Mouse (Mus musculus) splenic B cell, adult 2 months (primary cell): ENCODE data around the gene Ciita.

Source experiments
- DNase-seq: peaks from one replicate; pipeline ENCODE4 v3.0.0-alpha.2; 2011; ENCODE audit warnings: low read depth, low spot score
- H3K27me3 ChIP-seq: 2 replicates; pipeline ENCODE4 v1.6.1; 2012; ENCODE audit warnings: mild to moderate bottlenecking, low read length, moderate library complexity, mixed read lengths; ENCODE audit not compliant: control insufficient read depth, poor library complexity, insufficient read depth, severe bottlenecking
- H3K36me3 ChIP-seq: 2 replicates; pipeline ENCODE4 v1.6.1; 2012; ENCODE audit warnings: mild to moderate bottlenecking, low read length, moderate library complexity, mixed read lengths; ENCODE audit not compliant: control insufficient read depth, poor library complexity, insufficient read depth, severe bottlenecking

The Ciita gene

DNA sequence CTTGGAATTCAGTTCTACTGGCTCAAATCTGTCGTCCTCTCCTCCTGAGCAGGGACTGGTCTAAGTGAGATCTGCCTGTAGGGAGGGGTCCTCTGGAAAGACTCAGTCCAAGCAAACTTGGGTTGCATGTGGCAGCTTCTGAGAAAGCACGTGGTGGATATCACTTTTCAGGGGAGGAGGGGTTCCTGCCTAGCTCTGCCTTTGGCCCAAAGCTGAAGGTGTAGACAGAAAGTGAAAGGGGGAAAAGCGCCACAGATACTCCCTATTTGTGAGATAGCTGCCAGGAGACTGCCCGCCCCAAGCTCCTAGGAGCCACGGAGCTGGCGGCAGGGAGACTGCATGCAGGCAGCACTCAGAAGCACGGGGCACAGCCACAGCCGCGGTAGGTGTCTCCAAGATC lies 9.6 kb downstream of the Ciita start:
- peak; percentile 49 for DNase-seq
- Histone ChIP-seq H3K36me3 (peaks cover 11% of the 10 kb centered on the region; the same call in 1 of the 2 replicates), H3K27me3 (no peaks in the 10 kb centered on the region)

DNA sequence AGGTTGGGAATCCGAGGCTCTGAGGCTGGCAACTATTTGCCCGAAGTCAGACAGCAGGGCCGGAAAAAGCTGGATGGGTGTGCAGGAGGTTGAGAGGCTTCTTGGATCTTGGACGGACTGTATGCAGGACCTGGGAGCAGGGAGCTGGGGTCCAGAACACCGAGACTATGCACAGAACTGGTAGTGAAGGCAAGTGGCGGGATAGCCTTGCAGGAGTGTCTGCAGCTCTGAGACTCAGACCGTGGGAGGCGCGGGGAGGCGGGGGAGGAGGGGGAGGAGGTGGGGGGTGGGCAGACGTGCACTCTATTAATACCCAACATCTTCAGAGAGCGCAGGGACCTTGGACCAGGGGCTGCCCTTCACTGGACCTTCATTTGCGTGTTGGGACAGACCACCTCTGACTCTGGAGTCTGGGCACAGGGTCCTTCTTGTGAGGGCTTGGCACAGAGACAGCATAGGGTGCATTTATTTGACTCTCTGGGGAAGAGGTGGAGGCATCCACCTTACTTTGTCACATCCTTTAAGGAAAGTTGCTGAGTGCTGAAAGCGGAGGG lies 10.1 kb downstream of the Ciita start:
- no peak for DNase-seq
- no peaks in the 10 kb centered on the region for H3K27me3 ChIP-seq
- peaks cover 16% of the 10 kb centered on the region; the same call in 1 of the 2 replicates for H3K36me3 ChIP-seq

DNA sequence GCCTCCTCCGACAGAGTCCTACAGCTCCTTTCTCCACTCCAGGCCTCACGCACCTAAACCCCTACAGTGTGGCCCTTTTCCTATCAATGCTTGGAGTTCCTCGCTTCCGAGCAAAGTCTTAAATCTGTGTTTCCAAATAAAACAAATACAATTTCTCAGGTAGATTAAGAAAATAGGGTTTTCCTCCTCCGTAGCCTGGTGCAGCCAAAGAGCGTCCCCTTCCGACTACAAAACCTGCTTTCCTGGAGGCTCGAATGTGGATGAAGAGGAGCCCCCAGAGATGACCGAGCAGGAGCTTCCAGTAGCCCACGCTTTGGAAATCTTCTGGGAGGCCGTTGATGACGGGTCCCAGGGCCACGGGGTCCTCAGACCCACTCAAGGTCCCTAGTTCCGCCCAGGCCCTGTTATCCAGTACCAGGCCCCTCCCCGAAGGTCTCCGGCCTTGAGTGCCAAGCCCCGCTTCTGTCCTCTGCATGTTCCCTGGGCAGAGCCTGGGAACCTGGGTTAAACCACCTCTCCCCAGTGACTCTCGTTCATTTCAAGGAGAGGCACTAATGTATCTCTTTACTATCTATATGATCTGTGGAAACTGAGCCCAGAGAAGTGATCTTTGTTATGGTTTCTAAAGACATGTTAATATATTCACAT lies 10.8 kb downstream of the Ciita start:
- H3K36me3 ChIP-seq = peaks cover 17% of the 10 kb centered on the region; the same call in 1 of the 2 replicates
- no peaks in the 10 kb centered on the region for H3K27me3 ChIP-seq
- no peak for DNase-seq

DNA sequence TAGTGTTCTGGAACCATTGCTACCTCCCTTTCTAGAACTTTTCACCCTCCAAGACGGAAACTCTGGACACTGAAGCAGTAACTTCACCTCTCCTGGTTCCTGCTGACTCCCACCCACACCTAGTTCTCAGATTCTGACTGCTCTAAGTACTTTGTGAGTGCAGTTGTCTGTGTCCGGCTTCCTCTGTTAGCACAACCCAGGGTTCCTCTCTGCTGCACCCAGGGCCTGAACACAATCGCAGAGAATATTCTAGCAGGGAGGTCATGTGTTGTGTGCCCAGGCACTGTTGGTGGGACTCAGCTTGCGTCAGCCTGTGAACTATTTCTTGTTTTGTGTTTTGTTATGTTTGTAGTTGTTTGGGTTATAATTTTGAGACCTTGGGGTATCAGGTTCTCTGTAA lies 11.9 kb downstream of the Ciita start:
- H3K36me3 ChIP-seq = peaks cover 17% of the 10 kb centered on the region; the same call in 1 of the 2 replicates
- H3K27me3 ChIP-seq = no peaks in the 10 kb centered on the region
- DNase-seq = peak; percentile 78

DNA sequence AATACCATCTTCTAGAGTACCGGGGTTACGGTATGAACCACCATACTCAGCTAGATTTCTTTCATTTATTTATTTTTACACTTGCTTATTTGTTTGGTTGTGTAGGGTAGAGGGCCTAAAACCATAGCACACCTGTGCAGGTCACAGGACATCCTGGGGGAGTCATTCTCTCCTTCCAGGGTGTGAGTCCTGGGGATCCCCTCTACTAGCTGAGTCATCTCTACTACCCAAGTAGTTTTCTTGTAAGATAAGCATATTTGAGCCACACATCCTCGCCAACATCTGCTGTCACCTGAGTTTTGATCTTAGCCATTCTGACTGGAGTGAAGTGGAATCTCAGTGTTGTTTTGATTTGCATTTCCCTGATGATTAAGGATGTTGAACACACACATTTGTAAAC lies 12.7 kb downstream of the Ciita start:
- Histone ChIP-seq H3K27me3 (no peaks in the 10 kb centered on the region), H3K36me3 (peaks cover 19% of the 10 kb centered on the region; the same call in 1 of the 2 replicates)
- peak; percentile 32 for DNase-seq

DNA sequence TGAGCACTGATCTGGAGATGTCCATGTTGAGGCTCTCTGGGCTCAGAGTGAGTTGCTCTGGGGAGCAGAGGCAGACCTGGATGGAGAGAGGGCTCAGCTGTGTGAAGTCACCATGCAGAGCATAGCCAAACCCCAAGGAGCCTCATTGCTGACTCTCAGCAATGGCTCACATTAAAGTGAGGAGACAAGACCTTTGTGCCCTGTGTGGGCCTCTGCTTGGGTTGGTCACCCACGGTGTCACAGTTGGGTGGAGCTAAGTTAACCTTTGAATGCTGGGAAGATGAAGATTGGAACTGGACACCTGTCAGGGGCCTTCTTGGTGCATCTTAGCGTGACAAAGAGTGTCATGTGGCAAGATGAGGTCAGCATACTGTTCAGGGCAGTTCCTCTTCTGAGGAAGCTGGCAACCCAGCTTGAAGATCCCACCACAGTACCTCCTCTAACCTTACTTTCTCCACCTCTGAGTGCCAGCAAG lies 16.0 kb downstream of the Ciita start:
- peak; percentile 80 for DNase-seq
- peaks cover 22% of the 10 kb centered on the region; the same call in 1 of the 2 replicates for H3K36me3 ChIP-seq
- H3K27me3 ChIP-seq = no peaks in the 10 kb centered on the region

DNA sequence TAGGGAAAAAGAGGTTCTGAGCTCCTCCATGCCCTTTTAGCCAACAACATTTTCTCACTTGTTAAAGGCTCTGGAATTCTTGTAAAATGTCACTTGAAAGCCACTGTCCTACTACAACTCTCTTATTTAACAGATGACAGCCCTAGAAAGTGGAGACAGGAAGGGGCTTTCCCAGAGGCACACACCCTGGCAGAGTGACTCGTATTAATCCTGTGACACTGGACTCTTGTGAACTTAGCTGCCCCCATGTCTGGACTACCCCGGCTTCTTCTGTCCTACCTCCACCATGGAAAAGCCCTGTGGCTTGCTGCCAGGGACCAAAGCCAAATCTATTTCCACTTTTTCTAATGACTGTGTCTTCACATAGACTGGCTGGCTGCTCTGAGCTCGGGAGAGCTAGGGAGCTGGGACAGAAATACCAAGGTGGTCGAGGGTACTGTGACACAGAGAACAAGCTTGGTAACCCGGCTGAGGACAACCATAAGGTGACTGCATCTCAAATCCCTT lies 18.3 kb downstream of the Ciita start:
- peak; percentile 35 for DNase-seq
- Histone ChIP-seq H3K27me3 (no peaks in the 10 kb centered on the region), H3K36me3 (peaks cover 28% of the 10 kb centered on the region)

DNA sequence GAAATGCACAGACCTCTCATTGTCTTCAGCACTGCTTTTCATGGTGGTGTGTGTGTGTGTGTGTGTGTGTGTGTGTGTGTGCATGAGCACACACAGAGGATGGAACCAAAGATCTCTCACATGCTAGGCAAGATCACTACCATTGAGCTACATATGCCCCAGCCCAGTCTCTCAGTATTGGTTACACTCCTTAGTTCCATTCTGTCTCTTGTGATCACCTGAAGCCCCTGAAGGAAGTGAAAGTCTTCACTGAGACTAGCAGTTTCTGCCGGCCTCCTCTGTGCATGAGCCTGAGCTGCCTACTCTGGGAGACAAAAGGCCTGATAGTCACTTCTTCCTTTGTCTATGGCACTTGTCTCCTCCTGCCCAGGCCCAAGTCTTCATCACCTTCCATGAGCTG lies 19.3 kb downstream of the Ciita start:
- peak; percentile 86 for DNase-seq
- Histone ChIP-seq H3K36me3 (peaks cover 32% of the 10 kb centered on the region), H3K27me3 (no peaks in the 10 kb centered on the region)

DNA sequence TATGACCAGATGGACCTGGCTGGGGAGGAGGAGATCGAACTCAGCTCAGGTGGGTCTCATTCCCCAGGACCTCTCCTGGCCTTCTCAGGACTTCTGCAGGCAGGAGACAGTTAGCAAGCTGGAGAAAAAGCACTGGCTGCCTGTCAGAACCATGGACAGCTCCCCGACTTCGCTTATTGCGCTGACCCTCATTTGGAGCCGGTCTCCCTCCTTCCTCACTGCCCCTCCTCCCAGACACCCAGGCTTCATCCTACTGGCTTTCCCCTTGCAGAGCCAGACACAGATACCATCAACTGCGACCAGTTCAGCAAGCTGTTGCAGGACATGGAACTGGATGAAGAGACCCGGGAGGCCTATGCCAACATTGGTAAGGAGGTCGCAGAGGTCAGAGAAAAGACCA lies 22.0 kb downstream of the Ciita start:
- peak; percentile 70 for DNase-seq
- Histone ChIP-seq H3K36me3 (peaks cover 36% of the 10 kb centered on the region), H3K27me3 (no peaks in the 10 kb centered on the region)

DNA sequence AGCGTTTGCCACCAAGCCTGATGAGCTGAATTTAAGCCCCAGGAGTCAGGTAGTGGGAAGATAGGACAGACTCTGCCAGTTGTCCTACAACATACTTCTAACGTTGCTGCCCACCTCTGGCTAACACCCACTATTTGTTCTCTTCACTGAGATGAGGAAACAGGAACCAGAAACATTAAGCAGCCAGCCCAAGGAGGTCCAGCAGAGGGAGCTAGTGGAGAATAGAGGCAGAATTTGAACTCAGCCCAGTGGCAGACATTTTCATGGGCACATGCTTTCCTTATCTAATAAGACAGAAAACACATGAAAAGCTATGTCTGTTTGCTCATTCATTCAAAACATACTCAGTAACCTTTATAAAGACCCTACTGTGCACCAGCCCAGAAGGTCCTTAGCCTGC lies 23.2 kb downstream of the Ciita start:
- Histone ChIP-seq H3K27me3 (no peaks in the 10 kb centered on the region), H3K36me3 (peaks cover 39% of the 10 kb centered on the region)
- DNase-seq = peak; percentile 61

DNA sequence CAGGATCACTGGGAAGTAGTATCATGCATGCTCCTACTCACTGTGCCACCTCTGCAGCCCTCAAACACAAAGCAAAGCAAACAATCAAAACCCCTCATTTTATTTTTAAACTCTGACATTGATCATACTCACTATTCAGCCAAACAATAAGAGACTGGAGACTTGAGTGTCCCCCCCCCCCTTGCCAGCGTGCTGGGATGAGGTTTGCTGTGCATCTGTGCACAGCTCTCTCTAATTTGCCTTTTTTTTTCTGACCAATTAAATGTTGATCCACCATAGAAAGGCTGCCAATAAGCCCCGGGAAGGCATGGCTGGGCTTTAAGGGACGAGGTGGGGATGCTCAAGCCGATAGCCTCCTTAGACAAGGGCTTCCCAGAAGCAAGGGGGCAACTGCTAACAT lies 27.6 kb downstream of the Ciita start:
- peaks cover 51% of the 10 kb centered on the region for H3K36me3 ChIP-seq
- H3K27me3 ChIP-seq = no peaks in the 10 kb centered on the region
- no peak for DNase-seq

DNA sequence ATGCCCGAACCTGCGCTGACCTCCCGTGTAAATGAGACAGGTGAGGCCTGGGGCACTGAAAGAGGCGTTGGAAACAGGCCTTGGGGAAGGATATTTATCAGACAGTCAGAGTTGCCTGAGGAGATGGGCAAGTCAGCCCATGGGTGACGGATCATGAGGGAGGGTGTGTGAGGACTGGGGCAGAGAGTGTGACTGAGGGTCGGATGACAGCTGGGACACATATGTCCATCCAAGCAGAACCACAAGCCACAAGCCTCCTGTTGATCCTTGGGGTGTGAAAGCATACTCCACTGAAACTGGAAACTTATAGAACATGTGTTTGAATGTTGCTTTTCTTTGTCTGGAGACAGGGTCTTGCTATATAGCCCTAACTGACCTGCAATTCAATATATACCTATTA lies 28.8 kb downstream of the Ciita start:
- peaks cover 47% of the 10 kb centered on the region for H3K36me3 ChIP-seq
- H3K27me3 ChIP-seq = no peaks in the 10 kb centered on the region
- peak; percentile 81 for DNase-seq

DNA sequence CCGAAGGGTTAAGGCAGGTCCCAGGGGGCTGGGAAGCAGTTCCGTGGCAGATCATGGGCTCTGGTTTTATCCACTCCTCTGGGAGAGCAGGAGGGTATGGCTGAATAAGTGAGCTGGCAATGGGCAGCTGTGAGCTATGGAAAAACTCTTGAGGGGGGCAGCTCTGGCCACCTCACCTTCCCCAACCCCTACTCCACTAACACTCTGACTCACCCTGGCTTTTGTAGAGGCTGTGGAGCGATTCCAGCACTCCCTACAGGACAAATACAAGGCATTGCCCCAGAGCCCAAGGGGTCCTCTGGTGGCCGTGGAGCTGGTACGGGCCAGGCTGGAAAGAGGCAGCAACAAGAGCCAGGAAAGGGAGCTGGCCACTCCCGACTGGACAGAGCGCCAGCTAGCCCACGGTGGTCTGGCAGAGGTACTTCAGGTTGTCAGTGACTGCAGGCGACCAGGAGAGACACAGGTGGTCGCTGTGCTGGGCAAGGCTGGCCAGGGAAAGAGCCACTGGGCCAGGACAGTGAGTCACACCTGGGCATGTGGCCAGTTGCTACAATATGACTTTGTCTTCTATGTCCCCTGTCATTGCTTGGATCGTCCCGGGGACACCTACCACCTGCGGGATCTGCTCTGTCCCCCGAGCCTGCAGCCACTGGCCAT lies 30.7 kb downstream of the Ciita start:
- no peak for DNase-seq
- peaks cover 43% of the 10 kb centered on the region for H3K36me3 ChIP-seq
- H3K27me3 ChIP-seq = no peaks in the 10 kb centered on the region

DNA sequence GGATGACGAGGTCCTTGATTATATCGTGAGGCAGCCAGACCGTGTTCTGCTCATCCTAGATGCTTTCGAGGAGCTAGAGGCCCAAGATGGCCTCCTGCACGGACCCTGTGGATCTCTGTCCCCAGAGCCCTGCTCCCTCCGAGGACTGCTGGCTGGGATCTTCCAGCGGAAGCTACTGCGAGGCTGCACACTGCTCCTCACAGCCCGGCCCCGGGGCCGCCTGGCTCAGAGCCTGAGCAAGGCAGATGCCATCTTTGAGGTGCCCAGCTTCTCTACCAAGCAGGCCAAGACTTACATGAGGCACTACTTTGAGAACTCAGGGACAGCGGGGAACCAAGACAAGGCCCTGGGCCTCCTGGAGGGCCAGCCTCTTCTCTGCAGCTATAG lies 31.3 kb downstream of the Ciita start:
- no peaks in the 10 kb centered on the region for H3K27me3 ChIP-seq
- H3K36me3 ChIP-seq = peaks cover 41% of the 10 kb centered on the region
- DNase-seq = no peak

DNA sequence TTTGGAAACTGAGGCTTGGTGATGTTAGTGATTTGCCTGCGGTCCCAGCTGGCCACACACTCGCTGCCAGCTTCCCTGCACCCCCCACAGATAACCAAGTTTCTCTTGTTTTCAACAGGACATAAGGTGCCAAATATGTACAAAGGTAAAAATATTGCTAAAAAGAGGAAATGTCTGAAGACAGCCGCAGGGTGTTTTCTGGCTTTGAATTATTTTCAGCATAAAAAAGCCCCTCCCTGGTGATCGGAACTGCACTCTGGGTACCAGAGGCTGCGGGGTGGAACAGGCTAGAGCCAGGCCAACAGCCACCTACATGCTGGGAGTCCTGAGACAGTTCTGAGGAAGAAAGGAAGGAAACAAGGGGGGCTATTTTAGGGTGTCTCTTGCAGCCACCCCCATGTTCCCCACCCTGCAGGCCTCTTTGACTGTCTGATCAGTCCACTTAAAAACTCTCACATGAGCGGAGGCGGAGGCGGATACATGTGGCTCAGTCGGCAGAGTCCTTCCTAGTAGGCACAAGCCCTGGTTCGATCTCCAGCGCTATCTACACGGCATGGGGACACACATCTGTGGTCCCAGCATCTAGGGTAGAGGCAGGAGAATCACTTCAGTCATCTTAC lies 36.2 kb downstream of the Ciita start:
- Histone ChIP-seq H3K27me3 (no peaks in the 10 kb centered on the region), H3K36me3 (peaks cover 33% of the 10 kb centered on the region)
- DNase-seq = peak; percentile 90
